Mouse (Mus musculus): ENCODE results near the gene Hoxa5. TPM values are rescaled to one million over a fixed set of nuclear protein-coding genes. Genes with fewer than 3 reads are reported as not detected.

The Hoxa5 gene
- 3.2 and 8.2 TPM in 2 replicates for polyA plus RNA-seq (2012; rRNA removed)

GRCm38 (mm10) chr6:52204050-52204752, at the start of gene Hoxa5:
Gene Hoxa5, minus strand, starts transcription at chr6:52204587.

GRCm38 (mm10) chr6:52245757-52246142, 41.4 kb upstream of the Hoxa5 start, which contains the start of gene Hoxa11:
Gene Hoxa11, minus strand, starts transcription at chr6:52245810.

GRCm38 (mm10) chr6:52240389-52241000, 36.1 kb upstream of the Hoxa5 start, which contains the start of gene Hoxa10:
Gene Hoxa10, minus strand, starts transcription at chr6:52240854.

DNA sequence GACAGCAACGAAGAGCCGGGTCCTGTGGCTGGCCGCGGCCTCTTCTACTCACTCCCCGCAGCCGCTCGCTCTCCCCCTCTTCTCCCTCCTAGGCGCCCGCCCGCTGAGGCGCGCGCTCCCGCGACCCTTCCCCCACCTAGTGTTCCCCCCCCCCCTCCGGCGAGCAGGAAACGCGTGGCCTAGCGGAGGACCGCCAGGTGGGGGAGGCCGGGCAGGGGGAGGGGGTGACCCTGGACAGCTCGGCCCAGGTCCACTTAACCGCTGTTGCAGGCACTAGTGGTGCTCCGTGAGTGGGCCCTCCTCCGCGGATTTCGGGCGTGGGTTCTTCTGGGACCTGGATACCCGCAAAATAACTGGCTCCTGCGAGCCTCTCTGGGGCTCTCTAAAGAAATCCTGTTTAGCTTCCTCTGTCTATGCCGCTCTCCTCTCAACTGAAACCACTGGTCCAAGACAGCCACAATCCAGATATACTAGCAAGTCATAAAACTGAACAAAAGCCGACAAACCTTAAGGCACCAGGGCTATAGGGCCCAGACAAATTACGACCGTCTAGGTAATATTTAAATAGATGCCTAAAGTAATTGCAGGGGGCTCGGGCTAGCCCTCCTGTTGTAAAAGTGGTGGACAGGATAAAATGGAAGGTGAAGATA, 26.3 kb upstream of the Hoxa5 start, which contains the start of gene Hoxa9:
Gene Hoxa9, minus strand, starts transcription at position 574 of the 650 bp plus-strand sequence.

GRCm38 (mm10) chr6:52221337-52221992, 17.1 kb upstream of the Hoxa5 start, which contains the start of gene Hoxa7:
Gene Hoxa7, minus strand, starts transcription at chr6:52221854.

GRCm38 (mm10) chr6:52213119-52213986, 9.0 kb upstream of the Hoxa5 start, which contains the start of the genes Hoxa3 and Gm28308:
Gene Hoxa3, minus strand, starts transcription at chr6:52213336.
Gene Gm28308, minus strand, starts transcription at chr6:52213339.

DNA sequence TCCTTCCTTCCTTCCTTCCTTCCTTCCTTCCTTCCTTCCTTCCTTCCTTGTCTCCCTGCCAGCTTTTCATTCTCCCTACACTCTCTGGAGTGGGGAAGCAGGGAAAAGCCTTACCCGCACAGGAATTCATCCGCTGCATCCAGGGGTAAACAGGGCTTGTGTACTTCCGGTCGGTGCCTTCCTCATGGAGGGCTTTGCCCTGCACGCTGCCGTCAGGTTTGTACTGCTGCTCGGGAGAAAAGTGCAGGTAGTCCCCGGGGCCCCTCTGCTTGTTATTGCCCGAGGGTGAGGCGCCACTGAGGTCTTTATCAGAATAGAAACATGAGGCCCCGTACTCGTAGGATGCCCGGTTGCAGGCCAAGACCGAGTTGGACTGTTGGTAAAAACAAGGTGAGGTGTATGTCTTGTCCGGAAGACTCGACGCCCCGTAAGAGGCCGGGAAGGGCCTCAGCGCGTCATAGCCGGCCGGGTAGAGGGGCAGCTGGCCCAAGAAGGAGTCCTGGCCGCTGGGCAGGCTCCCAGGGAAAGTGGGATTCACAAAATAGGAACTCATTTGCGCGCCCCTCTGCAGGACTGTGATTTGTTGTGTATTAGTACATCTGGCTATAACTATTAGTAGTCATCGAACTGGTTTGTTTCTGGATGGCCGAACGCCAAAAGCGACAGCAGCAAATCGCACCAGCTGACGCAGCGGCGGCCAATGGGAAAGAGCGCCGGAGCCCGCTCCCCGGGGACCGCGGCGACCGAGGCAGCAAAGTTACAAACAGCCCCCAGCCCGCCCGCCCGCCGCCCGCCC, 3.9 kb upstream of the Hoxa5 start, which contains the start of gene Hoxa6:
Gene Hoxa6, minus strand, starts transcription at position 651 of the 796 bp plus-strand sequence.

DNA sequence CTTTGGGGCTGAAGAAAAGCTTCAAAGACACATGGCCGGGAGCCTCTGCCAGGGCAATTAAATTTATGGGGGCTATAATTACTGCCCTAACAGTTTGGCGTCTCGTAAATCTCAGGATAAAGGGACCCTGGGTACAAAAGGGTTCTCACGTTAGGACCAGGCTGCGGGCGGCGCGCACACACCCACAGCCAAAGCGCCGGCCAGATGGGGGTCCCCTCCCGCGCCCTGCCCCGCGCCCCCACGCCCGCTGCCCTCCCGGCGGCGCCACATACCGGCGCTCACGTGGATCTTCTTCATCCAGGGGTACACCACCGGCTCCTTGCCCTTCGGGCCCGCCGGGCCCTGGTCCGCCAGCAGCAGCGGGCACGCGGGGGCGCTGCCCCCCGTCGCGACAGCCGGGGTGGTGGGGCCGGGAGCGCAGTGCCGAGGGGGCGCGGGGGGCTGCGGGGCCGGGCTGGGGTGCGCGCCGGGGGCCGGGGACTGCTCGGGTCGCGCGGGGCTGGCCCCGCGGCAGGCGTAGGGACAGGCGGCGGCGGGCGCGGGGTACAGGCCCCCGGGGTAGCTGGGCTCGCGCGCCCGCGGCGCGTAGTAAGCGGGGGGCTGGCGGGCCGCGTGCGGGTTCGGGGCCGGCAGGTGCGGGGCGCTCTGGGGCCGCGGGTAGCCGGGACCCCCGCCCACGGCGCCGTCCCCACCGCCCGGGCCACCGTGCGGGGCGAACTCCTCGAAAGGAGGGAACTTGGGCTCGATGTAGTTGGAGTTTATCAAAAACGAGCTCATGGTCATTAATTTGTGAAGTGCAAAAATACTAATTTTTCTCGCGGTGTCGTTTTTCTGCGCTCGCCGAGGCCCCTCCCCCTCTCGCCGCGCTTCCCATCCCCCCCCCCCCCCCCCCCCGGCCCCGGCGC, 13.2 kb downstream of the Hoxa5 start, which contains the start of gene Hoxa4:
Gene Hoxa4, minus strand, starts transcription at position 848 of the 905 bp plus-strand sequence.

GRCm38 (mm10) chr6:52177061-52177735, 27.2 kb downstream of the Hoxa5 start, which contains the start of gene 5730596B20Rik:
Gene 5730596B20Rik, plus strand, starts transcription at chr6:52177498.

DNA sequence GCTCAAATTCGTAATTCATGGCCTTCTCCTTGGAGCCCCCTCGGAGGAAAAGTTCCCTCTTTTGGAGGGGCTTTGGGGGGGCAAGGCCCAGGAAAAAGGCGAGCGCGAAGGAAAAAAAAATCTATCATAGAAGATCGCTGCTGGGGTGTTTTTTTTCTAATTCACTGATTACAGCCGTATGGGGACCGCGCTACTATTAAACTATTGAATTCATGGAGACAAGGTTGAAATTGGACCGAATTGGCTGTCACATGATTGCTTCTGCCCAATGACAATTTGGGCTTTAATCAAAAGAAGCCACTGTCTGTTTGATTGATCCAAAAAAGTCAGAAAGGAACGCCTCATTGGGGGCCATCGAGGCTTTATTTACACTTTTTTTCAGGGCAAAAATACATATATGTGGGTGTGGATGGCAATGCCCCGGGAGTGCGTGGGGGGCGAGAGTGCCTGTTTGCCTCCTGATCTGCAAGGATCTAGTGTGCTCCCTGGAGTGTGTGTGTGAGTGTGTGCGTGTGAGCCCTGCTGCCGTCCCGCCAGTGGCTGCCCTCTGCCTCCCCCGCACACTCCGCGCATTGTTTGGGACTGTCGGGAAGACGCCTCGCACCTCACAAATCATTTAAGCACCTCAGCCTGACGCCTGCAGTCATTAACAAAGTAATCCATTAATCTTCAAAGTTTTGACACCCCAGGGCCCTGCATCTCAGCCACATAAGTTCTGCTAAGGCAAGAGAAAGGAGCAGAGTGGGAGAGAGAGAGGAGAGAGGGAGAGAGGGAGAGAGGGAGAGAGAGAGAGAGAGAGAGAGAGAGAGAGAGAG, 39.6 kb downstream of the Hoxa5 start, which contains the start of gene Hoxa2:
Gene Hoxa2, minus strand, starts transcription at position 206 of the 815 bp plus-strand sequence.

DNA sequence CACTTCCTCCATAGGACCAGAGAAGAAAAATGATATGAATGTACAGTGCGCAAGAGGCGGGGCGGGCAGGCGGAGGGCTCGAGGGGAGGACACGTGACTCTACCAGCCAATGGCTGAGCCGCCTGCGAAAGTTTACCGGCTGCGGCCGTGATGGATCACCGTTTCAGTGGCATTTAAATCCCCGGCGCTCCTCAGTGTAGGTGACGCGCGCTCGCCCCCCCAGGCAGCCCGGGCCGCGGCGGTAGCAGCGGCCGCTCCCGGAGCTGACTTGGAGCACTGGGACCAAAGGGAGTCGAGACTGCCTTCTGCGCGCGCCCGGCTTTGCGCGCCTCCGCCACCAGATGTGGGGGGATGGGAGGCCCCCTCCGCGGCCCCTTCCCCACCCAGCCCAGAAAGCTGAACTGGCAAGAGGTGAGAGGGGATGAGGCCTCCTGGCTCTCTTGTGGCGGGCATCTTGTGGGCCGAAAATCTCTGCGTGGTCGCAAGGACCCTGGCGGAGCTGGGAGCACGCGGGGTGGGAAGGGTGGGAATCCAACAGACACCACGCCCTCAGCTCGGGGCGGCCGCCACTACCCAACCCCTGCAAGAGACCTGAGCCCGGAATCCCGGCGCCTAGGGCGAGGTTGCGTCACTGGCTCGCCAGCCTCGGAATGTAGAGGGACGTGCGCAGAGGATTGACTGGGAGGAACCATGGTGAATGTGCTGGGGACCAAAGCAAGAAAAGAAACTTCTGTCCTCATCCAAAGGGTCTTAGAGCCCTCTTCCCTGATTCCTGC, 45.9 kb downstream of the Hoxa5 start, which contains the start of gene Hoxa1:
Gene Hoxa1, minus strand, starts transcription at position 42 of the 776 bp plus-strand sequence.

Other genes starting within 250 kb of the Hoxa5 start
- gene Skap2, start 192.0 kb downstream of the Hoxa5 start, polyA plus RNA-seq (2012; rRNA removed): 0.99 and 1.1 TPM in 2 replicates
- 0.04 and 0.12 TPM in 2 replicates for gene Hoxa1, start 46.3 kb downstream of the Hoxa5 start, polyA plus RNA-seq (2012; rRNA removed)
- 2.0 and 2.2 TPM in 2 replicates for gene Hoxa2, start 39.8 kb downstream of the Hoxa5 start, polyA plus RNA-seq (2012; rRNA removed)
- 0.04 TPM in 1 of 2 replicates, not detected in the other for gene 5730596B20Rik, start 27.1 kb downstream of the Hoxa5 start, polyA plus RNA-seq (2012; rRNA removed)
- gene Hoxa4, start 12.8 kb downstream of the Hoxa5 start, polyA plus RNA-seq (2012; rRNA removed): 1.9 and 2.3 TPM in 2 replicates
- 0.19 and 0.26 TPM in 2 replicates for gene Hoxa6, start 4.1 kb upstream of the Hoxa5 start, polyA plus RNA-seq (2012; rRNA removed)
- 4.5 and 6.0 TPM in 2 replicates for gene Hoxa3, start 8.7 kb upstream of the Hoxa5 start, polyA plus RNA-seq (2012; rRNA removed)
- gene Gm28308, start 8.8 kb upstream of the Hoxa5 start, polyA plus RNA-seq (2012; rRNA removed): 0.24 and 0.61 TPM in 2 replicates
- gene Hoxa7, start 17.3 kb upstream of the Hoxa5 start, polyA plus RNA-seq (2012; rRNA removed): 1.8 and 2.3 TPM in 2 replicates
- 0.15 TPM in 1 of 2 replicates, not detected in the other for gene Hoxa9, start 26.5 kb upstream of the Hoxa5 start, polyA plus RNA-seq (2012; rRNA removed)
- gene Hoxa10, start 36.3 kb upstream of the Hoxa5 start, polyA plus RNA-seq (2012; rRNA removed): not detected in 2 replicates
- not detected in 2 replicates for gene Hoxa11, start 41.2 kb upstream of the Hoxa5 start, polyA plus RNA-seq (2012; rRNA removed)
- not detected in 2 replicates for gene Hoxa13, start 56.3 kb upstream of the Hoxa5 start, polyA plus RNA-seq (2012; rRNA removed)
- not detected in 2 replicates for gene Evx1, start 108.9 kb upstream of the Hoxa5 start, polyA plus RNA-seq (2012; rRNA removed)